Mouse (Mus musculus): Measurements from ENCODE around the gene Kcnj11.
A peak's percentile ranks its signal among the peaks of the same experiment; 100 is the strongest.

Gene Kcnj11

DNA sequence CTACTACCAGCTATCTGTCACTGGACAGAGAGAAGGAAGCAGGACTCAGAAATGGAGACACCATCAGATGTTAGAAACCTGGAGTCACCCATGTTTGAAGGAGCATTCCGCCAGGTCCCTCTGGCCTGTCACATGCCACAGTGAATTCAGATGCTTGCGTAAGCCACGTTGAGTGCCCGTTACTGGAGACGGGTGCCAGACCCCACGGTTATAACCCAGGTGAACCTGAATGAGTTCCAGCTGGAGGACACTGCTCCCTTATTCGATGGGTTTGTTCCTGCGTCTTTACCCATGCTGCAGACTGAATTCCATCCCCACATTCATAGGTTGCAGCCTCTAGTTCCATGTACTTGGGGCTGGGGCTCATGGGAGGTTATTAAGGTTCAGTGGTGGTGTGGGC lies 3.2 kb upstream of the Kcnj11 start:
- peak; percentile 81 to 84 for DNase-seq

DNA sequence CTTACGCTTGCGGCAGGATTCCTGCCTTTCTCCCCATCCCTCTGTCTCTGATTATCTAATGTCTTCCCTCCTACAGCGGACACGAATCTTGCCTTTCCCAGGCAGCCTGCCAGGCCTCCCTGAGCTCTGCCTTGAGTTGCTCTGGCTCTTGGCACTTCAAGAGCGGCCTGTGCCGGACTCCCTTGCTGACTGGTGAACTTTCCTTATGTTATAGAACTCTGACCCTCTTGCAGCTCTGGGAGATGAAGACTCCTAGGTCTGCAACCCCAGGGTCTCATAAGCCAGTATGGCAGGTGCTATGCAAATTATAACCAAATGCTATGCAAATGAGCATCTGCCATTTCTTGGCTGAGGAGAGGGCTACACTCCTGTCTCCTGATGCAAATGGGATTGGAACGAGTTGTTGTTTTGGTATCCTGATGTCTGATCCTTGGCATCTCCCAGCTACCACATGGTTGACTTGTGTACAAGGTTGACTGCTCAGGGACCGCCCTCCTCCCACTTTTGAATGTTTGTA lies 2.6 kb upstream of the Kcnj11 start:
- DNase-seq = peak; percentile 87 to 90

DNA sequence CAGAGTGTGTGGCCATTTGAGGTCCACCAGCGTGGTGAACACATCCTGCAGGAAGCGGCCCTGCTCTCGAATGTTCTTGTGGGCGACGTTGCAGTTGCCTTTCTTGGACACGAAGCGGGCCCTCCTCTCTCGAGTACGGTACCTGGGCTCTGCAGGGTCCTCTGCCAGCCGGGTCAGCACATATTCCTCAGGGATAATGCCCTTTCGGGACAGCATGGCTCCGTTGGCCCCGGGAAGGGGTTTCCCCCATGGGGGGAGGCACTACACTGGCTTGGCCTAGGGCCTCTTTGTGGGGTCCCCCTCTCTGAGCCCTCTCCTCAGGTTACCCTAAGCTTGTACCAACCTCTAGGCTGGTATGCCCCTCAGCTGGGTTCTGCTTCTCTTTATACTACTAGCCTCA lies 882 bp downstream of the Kcnj11 start:
- peak in 1 of 2 experiments; percentile 39 for DNase-seq

DNA sequence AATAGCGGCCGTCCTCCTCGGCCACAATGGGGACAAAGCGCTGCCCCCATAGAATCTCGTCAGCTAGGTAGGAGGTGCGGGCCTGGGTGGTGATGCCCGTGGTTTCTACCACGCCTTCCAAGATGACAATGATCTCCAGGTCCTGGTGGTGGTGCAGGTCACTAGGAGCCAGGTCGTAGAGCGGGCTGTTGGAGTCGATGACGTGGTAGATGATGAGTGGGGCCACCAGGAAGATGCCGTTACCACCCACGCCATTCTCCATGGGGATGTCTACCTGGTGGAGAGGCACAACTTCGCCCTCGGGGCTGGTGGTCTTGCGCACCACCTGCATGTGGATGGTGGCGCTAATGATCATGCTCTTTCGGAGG lies 1.7 kb downstream of the Kcnj11 start:
- DNase-seq = no peak

DNA sequence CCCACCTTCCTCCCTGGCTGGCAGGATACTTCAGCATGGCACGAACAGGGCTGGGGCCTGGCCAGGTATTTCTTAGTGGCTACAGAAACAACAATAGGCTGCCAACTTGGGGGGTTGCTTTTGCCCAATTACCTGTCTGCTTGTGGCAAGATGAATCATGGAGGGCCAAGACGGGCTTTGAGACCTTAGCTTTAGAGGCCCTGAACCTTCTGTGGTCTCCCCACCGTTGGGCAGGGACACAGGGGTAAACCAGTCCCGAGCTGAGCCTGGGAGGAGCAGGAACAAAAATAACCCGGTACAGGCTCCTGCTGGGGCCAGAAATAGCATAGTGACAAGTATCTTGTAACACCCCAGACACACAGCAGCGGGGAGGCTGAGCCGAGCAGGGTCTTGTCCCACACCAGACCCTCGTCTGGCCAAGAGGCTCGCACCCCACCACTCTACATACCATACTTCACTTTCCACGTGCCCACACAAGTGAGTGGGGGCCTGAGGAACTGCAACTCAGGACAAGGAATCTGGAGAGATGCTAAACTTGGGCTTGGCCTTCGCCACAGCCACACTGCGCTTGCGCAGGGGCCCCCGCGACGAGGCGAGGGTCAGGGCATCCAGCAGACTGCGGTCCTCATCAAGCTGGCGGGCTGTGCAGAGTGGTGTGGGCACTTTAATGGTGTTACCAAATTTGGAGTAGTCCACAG lies 2.2 kb downstream of the Kcnj11 start:
- peak; percentile 61 to 67 for DNase-seq

DNA sequence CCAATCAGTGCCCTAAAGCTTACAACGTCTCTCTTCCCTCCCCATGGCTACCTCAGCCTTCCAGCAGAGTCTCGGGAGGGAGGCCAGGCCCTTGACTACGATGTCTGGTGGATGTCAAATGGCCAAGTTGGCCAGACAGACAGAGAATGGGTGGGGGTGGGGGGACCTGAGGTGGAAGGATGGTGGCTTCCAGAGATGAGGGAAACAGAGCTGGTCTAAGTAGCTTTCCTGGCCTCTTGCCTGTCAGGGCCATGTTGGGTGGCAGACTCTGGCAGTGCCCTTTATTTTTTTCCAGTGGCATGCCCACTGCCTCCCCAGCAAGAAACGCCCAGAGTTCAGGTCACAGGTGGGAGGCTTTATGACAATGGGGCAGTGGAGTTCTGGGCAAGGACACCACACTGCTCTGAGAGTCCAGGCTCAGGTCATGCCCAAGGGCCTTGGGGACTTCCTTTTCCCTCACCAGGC lies 3.2 kb downstream of the Kcnj11 start:
- peak; percentile 65 to 71 for DNase-seq

DNA sequence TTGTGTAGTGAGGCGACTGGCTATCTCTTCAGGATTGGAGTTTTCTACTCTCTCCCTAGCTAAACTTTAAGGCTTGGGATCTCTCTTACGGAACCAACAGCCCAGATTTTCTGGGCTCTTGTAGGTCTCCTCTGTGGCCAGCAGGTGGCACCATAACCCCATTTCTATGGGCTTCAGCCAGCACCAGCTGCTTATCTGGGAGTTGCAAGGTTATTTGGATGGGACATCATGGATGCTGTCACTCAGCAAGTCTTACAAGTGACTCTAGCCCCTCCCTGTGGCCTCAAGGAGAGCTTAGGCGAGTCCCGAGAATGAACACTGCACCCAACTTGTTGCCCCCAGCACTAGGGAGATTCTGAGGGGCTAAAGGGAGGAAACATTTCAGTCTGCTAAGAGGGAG lies 4.4 kb downstream of the Kcnj11 start:
- DNase-seq = peak; percentile 86 to 89

DNA sequence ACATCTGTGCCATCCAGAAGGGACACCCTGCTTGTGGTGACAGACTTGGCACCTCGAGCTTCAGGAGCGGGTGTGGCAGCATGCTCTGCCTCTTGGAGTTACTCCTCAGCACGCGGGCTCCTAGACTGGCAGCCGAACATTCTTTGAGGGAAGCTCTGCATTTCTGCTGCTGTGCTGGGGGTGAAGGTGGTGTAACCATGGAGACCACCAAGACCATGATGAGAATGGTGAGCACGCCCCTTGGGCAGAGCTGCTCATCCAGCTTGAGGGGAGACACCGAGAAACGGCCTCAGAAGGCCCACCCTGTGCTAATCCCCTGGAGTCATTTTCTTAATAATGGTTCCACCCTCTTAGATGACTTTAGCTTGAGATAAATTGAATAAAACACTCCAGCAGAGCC lies 7.8 kb downstream of the Kcnj11 start:
- DNase-seq = no peak

DNA sequence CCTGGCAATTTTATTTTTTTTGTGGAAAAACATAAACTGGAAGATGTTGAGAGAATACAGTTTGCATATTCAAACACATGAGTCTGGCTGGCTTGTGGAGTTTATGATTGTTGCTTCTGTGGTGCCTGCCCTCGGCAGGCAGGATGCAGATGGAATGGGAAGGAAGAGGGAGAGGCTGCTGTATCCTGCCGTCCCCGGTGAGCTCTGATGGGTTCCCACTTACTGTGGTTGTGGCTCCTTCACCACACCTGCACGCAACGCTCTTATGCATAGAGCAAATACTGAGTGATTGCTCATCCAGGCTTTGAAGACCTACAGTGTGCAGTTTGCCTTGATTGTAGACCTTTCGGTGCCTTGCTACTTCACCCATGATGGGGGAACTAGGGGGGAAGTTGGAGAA lies 12.3 kb downstream of the Kcnj11 start:
- no peak for DNase-seq

DNA sequence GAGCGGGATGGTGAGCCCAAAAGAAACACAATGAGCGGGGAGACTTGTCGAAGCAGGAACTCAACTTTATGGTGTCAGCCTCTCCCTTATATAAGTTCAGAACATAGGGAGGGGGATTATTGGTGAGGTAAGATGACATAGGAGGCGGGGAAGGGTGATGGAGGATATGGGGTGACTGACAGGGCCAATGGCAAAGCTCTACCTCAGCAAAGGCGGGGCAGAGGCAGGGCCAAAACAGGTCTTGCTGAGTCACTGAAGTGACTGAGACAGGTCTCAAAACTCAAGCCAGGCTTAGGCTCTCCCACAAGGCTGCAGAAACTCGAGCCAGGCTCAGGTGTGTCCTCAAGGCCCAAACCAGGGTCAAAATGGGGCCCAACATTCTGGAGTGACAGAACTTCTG lies 14.2 kb downstream of the Kcnj11 start:
- no peak for DNase-seq

DNA sequence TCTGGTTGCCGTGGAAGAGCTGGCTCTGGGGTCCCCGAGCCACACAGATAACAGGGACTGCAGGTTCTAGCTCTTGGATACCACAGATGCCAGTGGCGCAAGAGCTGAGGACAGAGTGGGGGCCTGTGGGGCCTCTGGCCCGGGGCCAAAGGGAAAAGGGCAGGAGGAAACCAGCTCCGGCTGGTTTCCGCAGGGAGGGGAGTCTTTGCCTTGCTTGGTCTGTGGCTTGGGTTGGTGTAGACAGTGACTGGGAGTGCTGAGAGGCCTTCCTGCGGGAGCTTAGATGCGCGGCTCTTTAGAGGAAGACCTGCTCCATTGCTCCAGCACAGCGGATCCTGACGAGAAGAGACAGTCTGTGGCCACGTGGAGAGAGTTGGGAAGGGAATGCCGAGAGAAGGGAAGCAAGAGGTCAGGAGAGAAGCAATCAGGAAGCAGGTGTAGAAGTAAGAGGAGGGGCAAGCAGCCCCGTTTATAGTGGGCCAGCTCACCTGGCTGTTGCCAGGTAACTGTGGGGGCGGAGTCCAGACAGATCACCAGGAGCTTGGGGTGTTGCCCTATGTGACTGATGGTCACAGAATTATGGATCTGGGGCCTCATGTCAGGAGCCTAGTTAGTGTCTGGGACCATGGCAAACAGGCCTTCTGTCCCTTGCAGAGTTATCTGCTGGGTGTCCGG lies 15.6 kb downstream of the Kcnj11 start:
- DNase-seq = peak; percentile 70 to 74

DNA sequence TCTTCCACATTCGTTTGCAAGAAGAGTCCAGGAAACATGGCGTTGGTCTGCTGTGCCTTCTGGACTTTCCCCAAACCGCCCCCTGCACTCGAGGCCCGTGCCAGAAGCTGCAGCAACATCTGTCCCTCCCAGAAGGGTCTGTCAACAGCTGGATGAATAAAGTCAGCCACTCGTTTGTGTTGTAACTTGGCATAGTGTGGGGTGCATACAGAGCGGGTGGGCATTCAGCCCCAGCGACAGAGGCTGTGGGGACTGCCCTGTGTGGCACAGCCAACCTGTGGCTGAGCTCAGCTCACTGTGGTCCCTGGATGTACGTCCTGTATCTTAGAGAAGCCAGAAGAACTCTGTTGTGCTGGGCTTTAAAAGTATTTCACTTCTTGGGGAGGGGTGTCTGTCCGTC lies 16.5 kb downstream of the Kcnj11 start:
- peak in 1 of 2 experiments; percentile 50 for DNase-seq

DNA sequence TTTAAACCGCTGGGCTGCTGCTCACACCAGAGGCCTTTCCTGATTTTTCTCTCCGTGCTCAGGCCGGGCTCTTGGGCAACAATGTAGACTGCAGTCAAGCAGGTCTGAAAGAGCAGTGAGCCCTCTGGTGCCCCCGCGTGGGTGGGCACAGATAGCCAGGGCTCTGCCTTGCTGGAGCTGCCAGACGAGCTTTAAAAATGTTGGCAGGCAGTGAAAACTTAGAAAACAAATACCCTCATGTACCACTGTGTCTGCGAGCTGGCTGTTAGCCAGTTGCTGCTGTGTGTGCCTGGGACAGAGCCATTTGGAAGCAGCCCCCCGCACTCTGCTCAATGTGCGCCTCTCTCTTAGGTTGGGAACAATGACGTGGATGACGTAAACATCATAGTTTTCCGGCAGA lies 22.9 kb downstream of the Kcnj11 start:
- DNase-seq = peak in 1 of 2 experiments; percentile 45

DNA sequence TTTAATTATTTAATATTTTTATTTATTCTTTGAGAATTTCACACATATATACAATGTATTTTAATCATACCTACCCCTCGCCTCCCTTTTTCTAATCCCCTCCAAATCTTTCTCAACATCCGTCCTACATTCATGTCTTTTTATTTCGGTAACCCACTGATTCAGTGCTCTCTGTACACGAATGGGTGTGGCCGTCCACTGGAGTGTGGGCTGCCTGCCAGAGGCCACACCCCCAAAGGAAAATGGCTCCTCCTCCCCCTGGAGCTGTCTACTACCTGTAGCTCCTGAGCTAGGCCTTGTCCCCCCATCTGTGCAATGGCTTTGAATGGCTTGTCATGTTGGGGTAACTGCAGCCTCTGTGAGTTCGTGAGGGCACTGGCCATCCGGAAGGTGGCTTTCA lies 23.7 kb downstream of the Kcnj11 start:
- DNase-seq = no peak

DNA sequence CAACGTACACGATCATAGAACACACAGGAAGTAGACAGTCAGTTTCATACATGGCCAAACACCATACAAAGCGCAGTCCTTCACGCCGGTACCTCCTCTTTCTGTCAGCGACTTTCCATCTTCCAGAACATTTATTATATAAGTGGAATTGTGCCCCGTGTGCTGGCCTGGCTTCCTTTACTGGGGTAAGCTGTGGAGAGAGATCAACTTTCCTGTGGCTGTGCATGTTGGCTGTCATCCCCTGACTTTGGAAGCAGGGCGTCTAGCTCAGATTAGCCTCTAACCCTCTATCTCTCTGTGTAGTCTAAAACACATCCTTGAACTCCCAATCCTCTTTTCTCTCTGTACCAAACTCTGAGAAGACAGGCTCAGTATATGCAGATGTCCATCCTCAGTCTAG lies 31.7 kb downstream of the Kcnj11 start:
- no peak for DNase-seq

DNA sequence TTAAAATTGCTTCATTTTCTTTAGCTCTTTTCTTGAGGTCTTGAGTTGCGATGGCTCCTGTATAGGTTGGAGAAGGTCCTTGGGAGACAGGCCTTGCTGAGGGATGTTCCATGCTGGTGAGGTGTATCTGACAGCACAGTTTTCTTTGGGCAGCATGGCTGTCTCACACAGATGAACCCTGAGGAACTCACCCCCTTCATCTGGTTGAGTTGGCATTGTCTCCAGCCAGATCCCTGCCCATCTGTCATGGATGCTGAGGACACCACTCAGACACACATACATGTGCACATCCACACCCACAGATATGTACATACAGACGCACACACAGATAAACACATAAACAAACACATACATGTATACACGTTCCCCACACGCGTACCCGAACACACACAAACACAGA lies 37.3 kb downstream of the Kcnj11 start:
- DNase-seq = peak; percentile 60 to 62

DNA sequence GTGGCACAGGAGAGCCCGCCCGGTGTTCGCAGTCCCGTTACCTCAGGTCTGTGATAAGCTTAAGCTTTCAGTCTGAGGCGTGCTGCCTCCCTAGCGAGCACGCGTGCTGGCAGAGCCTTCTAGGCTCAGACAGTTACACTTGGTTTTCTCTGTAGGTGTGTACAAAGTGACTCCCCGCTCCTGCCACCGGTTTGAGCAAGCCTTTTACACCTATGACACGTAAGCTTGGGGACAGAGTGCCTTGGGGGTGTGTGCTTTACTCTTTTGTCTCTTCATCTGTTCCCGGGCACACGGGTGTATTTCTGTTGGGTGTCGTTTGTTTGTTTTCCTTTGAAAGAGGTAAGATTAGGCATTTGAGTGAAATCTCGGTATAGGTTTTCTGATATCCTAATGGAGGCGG lies 39.0 kb downstream of the Kcnj11 start:
- DNase-seq = no peak

DNA sequence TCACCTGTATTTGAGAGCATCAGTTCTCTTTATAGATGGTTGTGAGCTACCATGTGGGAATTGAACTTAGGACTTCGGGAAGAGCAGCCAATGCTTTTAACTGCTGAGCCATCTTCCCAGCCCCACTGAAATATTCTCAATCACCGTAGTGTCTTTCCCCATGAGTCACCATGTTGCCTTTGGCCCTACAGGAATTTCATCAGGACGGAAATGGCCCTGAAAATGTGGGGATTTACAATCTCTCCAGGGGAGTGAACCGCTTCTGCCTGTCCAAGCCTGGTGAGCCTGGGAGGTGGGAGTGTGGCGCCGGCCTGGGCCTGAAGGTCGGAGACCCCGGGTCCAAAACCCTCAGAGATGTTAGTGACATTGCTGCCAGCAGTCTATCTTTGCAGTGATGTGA lies 39.9 kb downstream of the Kcnj11 start:
- no peak for DNase-seq

DNA sequence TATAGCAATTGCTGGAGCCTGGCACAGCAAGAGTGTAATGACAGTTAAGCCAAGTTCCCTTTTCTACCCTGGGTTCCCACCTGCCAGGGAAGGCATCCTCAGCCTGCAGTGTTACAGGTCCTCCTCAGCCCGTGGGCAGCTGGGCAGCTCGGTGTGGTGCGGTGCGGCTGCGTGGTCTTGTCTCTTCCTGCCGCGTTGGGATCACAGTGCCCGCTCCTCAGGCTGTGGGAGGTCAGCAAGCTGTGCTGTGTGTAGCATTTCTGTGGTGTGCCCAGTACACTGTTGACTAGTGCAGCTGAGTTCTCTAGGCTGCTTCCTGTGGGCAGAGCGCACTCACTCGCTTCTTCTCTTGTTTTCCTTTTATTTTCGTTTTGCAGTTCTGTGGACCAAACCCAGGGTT lies 41.7 kb downstream of the Kcnj11 start:
- DNase-seq = no peak

DNA sequence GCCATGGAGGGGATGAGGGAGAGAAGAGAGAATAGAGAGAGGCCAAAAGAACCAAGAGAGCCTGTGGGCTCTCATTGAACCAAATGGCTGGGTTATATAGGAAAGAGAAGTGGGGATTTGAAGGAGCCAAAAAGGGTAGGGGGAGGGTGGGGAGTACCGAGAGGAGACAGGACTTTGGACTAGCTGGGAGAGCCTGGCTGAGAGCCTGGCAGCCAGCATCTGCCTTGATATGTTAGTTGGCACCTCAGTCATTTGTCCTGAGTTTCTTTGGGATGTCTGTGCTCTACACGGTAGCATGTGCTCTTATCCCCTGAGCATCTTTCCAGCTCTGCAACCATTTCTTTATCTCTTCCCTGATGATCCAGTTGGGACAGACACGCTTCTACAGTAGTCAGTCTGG lies 47.0 kb downstream of the Kcnj11 start:
- DNase-seq = peak; percentile 51 to 69

DNA sequence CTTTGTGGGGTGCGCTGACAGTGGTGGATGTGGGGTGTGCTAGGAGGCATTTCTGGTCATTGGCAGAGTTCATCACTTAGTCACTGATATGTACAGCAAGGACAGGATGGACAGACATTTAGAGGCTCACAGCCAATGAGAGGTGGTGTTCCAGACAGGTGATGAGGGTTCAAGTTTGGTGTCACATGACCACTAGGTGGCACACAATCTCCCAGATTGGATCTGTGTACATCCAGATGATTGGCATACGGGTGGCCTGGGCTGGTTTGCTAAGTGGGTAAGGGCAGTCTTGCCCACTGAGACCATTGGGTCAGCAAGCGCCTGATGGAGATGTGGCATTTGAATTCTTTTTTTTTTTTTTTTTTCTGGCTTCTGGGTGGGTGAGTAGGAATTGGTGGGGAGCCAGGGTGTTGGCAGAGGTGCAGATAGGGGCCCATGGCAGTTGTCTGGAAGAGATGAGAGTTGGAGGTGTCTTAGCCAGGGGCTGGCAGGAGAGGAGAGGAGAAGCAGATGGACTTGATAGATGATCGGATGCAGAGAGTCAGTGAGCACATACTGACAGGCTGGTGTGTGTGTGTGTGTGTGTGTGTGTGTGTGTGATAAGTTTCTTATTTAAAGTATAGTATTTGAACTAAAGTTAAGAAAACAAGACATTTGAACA lies 48.3 kb downstream of the Kcnj11 start:
- DNase-seq = peak; percentile 88 to 94

DNA sequence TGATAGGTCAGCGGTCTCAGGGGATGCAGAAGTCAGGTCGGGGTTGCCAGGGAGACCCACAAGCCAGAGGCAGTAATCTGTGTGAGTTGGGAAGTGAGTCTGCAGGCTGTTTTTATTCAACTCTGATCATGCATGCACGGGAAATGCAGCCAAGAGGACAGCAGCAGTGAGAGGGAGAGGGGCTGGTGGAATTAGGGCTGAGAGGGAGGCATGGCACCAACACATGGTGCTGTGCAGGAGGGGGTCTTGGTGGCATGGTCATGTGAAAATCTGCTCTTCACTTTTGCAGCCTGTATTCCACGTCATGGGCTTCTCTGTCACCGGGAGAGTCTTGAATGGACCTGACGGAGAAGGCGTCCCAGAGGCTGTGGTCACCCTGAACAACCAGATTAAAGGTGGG lies 50.6 kb downstream of the Kcnj11 start:
- DNase-seq = peak; percentile 74 to 86

DNA sequence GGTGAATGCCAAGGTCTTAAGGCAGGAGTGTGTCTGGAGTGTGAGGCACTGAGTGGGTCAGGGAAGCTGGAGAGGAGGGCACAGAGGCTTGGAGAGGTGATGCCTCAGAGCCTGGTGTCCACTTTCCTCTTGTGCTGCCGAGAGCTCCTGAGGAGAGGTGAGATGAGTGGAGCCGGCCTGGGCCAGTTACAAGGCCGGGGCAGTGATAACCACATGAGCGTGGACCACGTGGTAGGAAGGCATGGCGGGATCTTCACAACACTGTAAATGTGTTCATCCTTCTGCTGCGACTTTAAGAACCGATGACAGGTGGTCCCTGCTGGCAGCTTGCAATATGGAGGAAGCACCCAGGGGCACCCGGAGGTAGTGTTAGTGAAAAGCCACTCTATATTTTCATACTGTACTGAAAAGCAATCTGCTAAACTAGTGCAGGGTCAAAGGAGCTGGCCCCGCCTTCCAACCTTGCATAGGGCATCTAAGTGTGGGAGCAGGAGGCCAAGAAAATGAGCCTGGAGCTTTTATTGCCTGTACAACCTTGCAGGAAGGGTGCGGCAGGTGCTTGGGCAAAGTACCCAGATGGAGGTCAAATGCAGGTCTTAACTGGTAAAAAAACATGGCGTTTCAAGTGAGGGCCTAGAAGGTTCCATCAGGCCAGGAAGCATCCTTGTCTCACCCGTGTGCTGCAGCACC lies 52.5 kb downstream of the Kcnj11 start:
- no peak for DNase-seq
